7 mouse cellular contexts compared by ENCODE assay signal in the genomic region with DNA sequence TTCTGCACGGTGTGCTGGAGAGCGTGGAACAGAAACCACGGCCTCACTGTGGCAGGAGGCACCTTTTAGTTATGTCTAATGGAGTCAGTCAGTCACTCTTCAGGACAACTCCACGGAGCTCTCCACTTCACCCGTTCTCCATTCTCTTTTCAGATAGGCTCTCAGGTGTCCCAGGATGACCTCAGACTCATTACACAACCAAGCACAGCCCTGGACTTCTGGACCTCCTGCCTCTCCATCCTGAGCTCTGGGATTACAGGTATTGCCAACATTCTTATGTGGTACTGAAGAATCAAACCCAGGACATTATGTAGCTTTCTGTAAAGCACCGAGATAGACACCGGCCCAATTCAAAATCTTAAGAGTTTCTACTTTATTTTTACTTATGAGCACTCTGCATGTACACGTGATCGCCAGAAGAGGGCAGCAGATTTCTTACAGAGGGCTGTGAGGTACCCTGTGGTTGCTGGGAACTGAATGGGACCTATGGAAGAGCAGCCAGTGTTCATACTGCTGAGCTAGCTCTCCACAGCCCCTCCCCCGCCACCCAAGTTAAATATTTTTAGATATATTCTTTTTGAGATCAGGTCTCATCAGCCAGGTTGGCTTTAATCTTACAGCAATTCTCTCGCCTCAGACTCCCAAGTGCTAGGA. TPM values are rescaled to one million over a fixed set of nuclear protein-coding genes. Genes with fewer than 3 reads are reported as not detected.
DNase-seq lines count a peak whose midpoint lies in the region; ATAC-seq and TF ChIP-seq lines count a peak whose summit lies in the region.

No protein-coding gene starts in this region.

- H3K4me3 ChIP-seq in spleen, adult 2 months (ENCODE audit: extremely low read depth, insufficient read depth, insufficient read length) = no peak overlapping the region
- H3K4me3 ChIP-seq in liver, embryonic 14.5 days (ENCODE audit: insufficient read depth in 1 of 2, low read depth in 2 of 2, low read length in 2 of 2) = no peak overlapping the region

- 70% methylated on average over 11 of the region's 11 CpGs for WGBS in spleen, adult 2 months
- 55% methylated on average over 11 of the region's 11 CpGs for WGBS in liver, embryonic 14.5 days (ENCODE audit: insufficient replicate concordance)

- H3K4me2 ChIP-seq in liver, embryonic 14.5 days (ENCODE audit: low read depth) = no peak overlapping the region

- H3K9me3 ChIP-seq in liver, embryonic 14.5 days (ENCODE audit: control insufficient read depth, low read length) = no peaks in the 10 kb centered on the region

- peaks cover 6% of the 10 kb centered on the region for H3K36me3 ChIP-seq in spleen, adult 2 months (ENCODE audit: control insufficient read depth, insufficient read depth, low read length)
- H3K36me3 ChIP-seq in liver, embryonic 14.5 days (replicated peaks; ENCODE audit: control insufficient read depth, insufficient read depth, low read depth) = peaks cover 18% of the 10 kb centered on the region

- TF ChIP-seq EP300 in liver, embryonic 14.5 days (IDR thresholded peaks at IDR 0.05; ENCODE audit: low read depth) = no peak

- H3K27ac ChIP-seq in spleen, adult 2 months (ENCODE audit: insufficient read depth, low read length) = no peak overlapping the region
- H3K27ac ChIP-seq in liver, embryonic 14.5 days = no peak overlapping the region

- ATAC-seq in common myeloid progenitor, adult 5-6 weeks (replicated peaks; ENCODE audit: low read depth, poor library complexity, severe bottlenecking) = peak; percentile 72
- ATAC-seq in liver, embryonic 14.5 days (ENCODE audit: insufficient read depth) = peak; percentile 65; the same call in 1 of the 2 replicates

- TF ChIP-seq POLR2A in spleen, adult 2 months (IDR thresholded peaks at IDR 0.05; ENCODE audit: low read depth, low read length) = no peak

- no peaks in the 10 kb centered on the region for H3K4me1 ChIP-seq in spleen, adult 2 months (ENCODE audit: control insufficient read depth, insufficient read depth, insufficient read length)
- peaks cover 3 to 7% of the 10 kb centered on the region in 2 experiments; a peak in 2 of 4 replicates for H3K4me1 ChIP-seq in liver, embryonic 14.5 days (replicated peaks; ENCODE audit: control insufficient read depth in 2 of 2, insufficient read depth in 2 of 2, low read length in 1 of 2)

- TF ChIP-seq CTCF in spleen, adult 2 months (IDR thresholded peaks at IDR 0.05; ENCODE audit: extremely low read depth, insufficient read depth, insufficient read length, insufficient replicate concordance) = peak; percentile 41; the same call in 1 of the 2 replicates
- TF ChIP-seq CTCF in liver, embryonic 14.5 days (IDR thresholded peaks at IDR 0.05; ENCODE audit: low read depth) = peak; percentile 73

- H3K27me3 ChIP-seq in spleen, adult 2 months (ENCODE audit: control insufficient read depth, insufficient read depth, low read length) = no peaks in the 10 kb centered on the region
- H3K27me3 ChIP-seq in liver, embryonic 14.5 days (ENCODE audit: control insufficient read depth, insufficient read depth, low read length) = no peaks in the 10 kb centered on the region

- DNase-seq in spleen, adult 2 months (ENCODE audit: low read depth in 1 of 2, low spot score in 2 of 2) = peak; percentile 15 to 23
- no peak for DNase-seq in spleen, adult 12 weeks (ENCODE audit: low spot score)
- DNase-seq in T-cell, adult 2 months (ENCODE audit: low spot score) = peak; percentile 43
- DNase-seq in hindlimb bud, embryonic 11.5 days (ENCODE audit: extremely low spot score, low read depth, low spot score) = peak; percentile 31
- peak; percentile 39 to 49 (median 45) for DNase-seq in liver, embryonic 14.5 days (ENCODE audit: low read depth in 3 of 3, low spot score in 3 of 3)
- DNase-seq in retina, adult 2 months (ENCODE audit: low read depth, low spot score) = peak; percentile 26

- no peak overlapping the region for H3K9ac ChIP-seq in liver, embryonic 14.5 days (replicated peaks)

RNA-seq across cellular contexts. Expression of a gene that starts 16.9 kb away (rescaled TPM):
- 60.4 and 60.8 TPM in 2 replicates for polyA plus RNA-seq in spleen, adult 2 months (2012; rRNA removed)
- 142 and 145 TPM in 2 replicates for total RNA-seq in common myeloid progenitor, adult 5-6 weeks (2017)
- 28.4 and 35.4 TPM in 2 replicates for polyA plus RNA-seq in liver, embryonic 14.5 days (2012; rRNA removed)
- polyA plus RNA-seq in liver, embryonic 14.5 days (2014; fragmentation: Nextera tagmentation; extraction: Ambion mirVana) = 20.0 and 27.3 TPM in 2 replicates

RNA-seq across cellular contexts. Expression of a gene that starts 39.4 kb away (rescaled TPM):
- 4.1 and 5.2 TPM in 2 replicates for polyA plus RNA-seq in spleen, adult 2 months (2012; rRNA removed)
- 8.2 and 11.6 TPM in 2 replicates for total RNA-seq in common myeloid progenitor, adult 5-6 weeks (2017)
- polyA plus RNA-seq in liver, embryonic 14.5 days (2012; rRNA removed) = 1.6 and 2.0 TPM in 2 replicates
- polyA plus RNA-seq in liver, embryonic 14.5 days (2014; fragmentation: Nextera tagmentation; extraction: Ambion mirVana) = 0.17 and 0.35 TPM in 2 replicates

RNA-seq across cellular contexts. Expression of a gene that starts 56.7 kb away (rescaled TPM):
- 232 and 240 TPM in 2 replicates for polyA plus RNA-seq in spleen, adult 2 months (2012; rRNA removed)
- total RNA-seq in common myeloid progenitor, adult 5-6 weeks (2017) = 20.9 and 26.1 TPM in 2 replicates
- 25.4 and 28.9 TPM in 2 replicates for polyA plus RNA-seq in liver, embryonic 14.5 days (2012; rRNA removed)
- polyA plus RNA-seq in liver, embryonic 14.5 days (2014; fragmentation: Nextera tagmentation; extraction: Ambion mirVana) = 34.1 and 41.4 TPM in 2 replicates
